9 mouse cellular contexts compared by ENCODE assay signal in the genomic region with DNA sequence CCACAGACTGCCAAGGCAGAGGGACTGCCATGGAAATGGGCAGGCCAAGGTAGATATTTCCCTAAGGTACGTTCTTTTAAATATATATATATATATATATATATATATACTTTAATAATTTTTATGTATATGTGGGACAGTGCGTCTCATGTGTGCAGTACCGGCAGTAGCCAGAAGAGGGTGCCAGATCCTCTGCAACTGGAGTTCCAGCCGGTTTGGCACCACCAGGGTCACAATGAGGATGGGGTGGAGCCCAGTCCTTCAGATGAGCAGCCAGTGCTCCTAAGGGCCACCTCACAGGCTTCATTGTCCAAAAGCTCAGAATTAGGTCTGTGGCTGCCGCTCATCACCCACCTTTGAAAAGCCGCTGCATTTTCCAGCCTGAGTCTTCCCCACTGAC. TPM values are rescaled to one million over a fixed set of nuclear protein-coding genes. Genes with fewer than 3 reads are reported as not detected.
DNase-seq lines count a peak whose midpoint lies in the region; TF ChIP-seq lines count a peak whose summit lies in the region.
"Had no signal": no experiment of that assay in that cellular context is flagged by ENCODE, and none has a peak within 500 bp of the region (broad histone marks: within the 10 kb centered on the region; RNA-seq: fewer than 3 reads in every experiment).

No protein-coding gene starts in this region.

- TF ChIP-seq POLR2A in embryonic fibroblast, embryonic 13.5 days (IDR thresholded peaks at IDR 0.05; ENCODE audit: low read depth, low read length) = no peak

- TF ChIP-seq CTCF in layer of hippocampus, adult 2 months (conservative IDR thresholded peaks at IDR 0.05) = peak; percentile 78
- peak; percentile 51; the same call in 1 of the 2 replicates for TF ChIP-seq CTCF in embryonic fibroblast, embryonic 13.5 days (IDR thresholded peaks at IDR 0.05; ENCODE audit: borderline replicate concordance, insufficient read depth, low read length)

- no peak overlapping the region for H3K4me3 ChIP-seq in layer of hippocampus, adult 2 months
- no peak overlapping the region for H3K4me3 ChIP-seq in ES-E14 (ENCODE audit: insufficient read depth in 1 of 2, low read depth in 1 of 2, low read length in 2 of 2, poor library complexity in 1 of 2, severe bottlenecking in 1 of 2)
- no peak overlapping the region for H3K4me3 ChIP-seq in embryonic fibroblast, embryonic 13.5 days (ENCODE audit: insufficient read depth, low read length)

- in situ Hi-C loops in ES-E14 (cut with MboI; ENCODE audit: low sequenced_read_pairs in 2 of 2, unreplicated experiment in 2 of 2) = no loop called here

- no peak overlapping the region for H3K27ac ChIP-seq in layer of hippocampus, adult 2 months
- no peak overlapping the region for H3K27ac ChIP-seq in ES-E14 (ENCODE audit: insufficient read depth, low read depth, low read length, poor library complexity, severe bottlenecking)
- H3K27ac ChIP-seq in embryonic fibroblast, embryonic 13.5 days (ENCODE audit: insufficient read depth, low read length) = no peak overlapping the region

- no peaks in the 10 kb centered on the region for H3K36me3 ChIP-seq in ES-E14 (ENCODE audit: control insufficient read depth, insufficient read depth, low read length, poor library complexity, severe bottlenecking)

- peaks cover 0 to 1% of the 10 kb centered on the region in 2 experiments; a peak in 2 of 4 replicates for H3K4me1 ChIP-seq in ES-E14 (ENCODE audit: control insufficient read depth in 2 of 2, insufficient read depth in 2 of 2, low read length in 2 of 2, poor library complexity in 1 of 2)
- no peaks in the 10 kb centered on the region for H3K4me1 ChIP-seq in embryonic fibroblast, embryonic 13.5 days (ENCODE audit: control insufficient read depth, insufficient read depth, low read length)

- peak; percentile 85 to 91 for DNase-seq in cerebellum, postnatal 10 days
- no peak for DNase-seq in cerebellum, adult 11 months
- peak in 1 of 2 experiments; percentile 43 for DNase-seq in layer of hippocampus, adult 2 months (ENCODE audit: low spot score in 2 of 2)
- DNase-seq in layer of hippocampus, adult 9-11 months = no peak
- peak; percentile 56 for DNase-seq in ES-E14 (ENCODE audit: low read depth, low spot score)
- peak; percentile 3 for DNase-seq in lung, postnatal 25 days (ENCODE audit: low spot score)
- peak; percentile 83 for DNase-seq in thymus, postnatal 4 days

- no peak overlapping the region; the same call in 1 of the 2 replicates for H3K9ac ChIP-seq in ES-E14 (ENCODE audit: insufficient read depth, low read depth, low read length, poor library complexity, severe bottlenecking)

- H3K9me3 ChIP-seq in ES-E14 (ENCODE audit: control insufficient read depth, insufficient read depth, low read depth, low read length) = no peaks in the 10 kb centered on the region

TF ChIP-seq in ES-E14, 5 proteins besides CTCF, POLR2A, EP300 and RAD21:
- TF ChIP-seq ZC3H11A (IDR thresholded peaks at IDR 0.05; ENCODE audit: borderline replicate concordance, low read depth, low read length) (0 out of 2 replicates have a peak, but pooled peaks have one; percentile 20), HCFC1 (IDR thresholded peaks at IDR 0.05; ENCODE audit: borderline replicate concordance, insufficient read depth, low read length) (no peak), ZNF384 (IDR thresholded peaks at IDR 0.05; ENCODE audit: low read depth, low read length) (no peak), CHD2 (IDR thresholded peaks at IDR 0.05; ENCODE audit: low read depth, low read length) (no peak)

RNA-seq across cellular contexts. Expression of a gene that starts 6.3 kb away (rescaled TPM):
- total RNA-seq in layer of hippocampus, adult 2 months (2021) = 1 to 10 TPM in 1 of 2 experiments, not detected in 1; 1.2 TPM
- not detected in 2 replicates for total RNA-seq in ES-E14 (2012; rRNA removed)
- not detected in 2 replicates for polyA plus RNA-seq in embryonic fibroblast, embryonic 13.5 days (2011; ENCODE audit: insufficient read length, low read depth, missing spikeins)
- total RNA-seq: heart, postnatal 36 days had no signal

RNA-seq across cellular contexts. Expression of a gene that starts 25.8 kb away (rescaled TPM):
- 10 to 100 TPM; 60.1 to 61.6 TPM for total RNA-seq in layer of hippocampus, adult 2 months (2021)
- 58.5 and 89.6 TPM in 2 replicates for total RNA-seq in ES-E14 (2012; rRNA removed)
- polyA plus RNA-seq in embryonic fibroblast, embryonic 13.5 days (2011; ENCODE audit: insufficient read length, low read depth, missing spikeins) = 24.7 and 33.6 TPM in 2 replicates

RNA-seq across cellular contexts. Expression of a gene that starts 33.0 kb away (rescaled TPM):
- 10 to 100 TPM; 15.5 to 16.6 TPM for total RNA-seq in layer of hippocampus, adult 2 months (2021)
- total RNA-seq in ES-E14 (2012; rRNA removed) = 0.31 and 0.58 TPM in 2 replicates
- 0.19 TPM in 1 of 2 replicates, not detected in the other for polyA plus RNA-seq in embryonic fibroblast, embryonic 13.5 days (2011; ENCODE audit: insufficient read length, low read depth, missing spikeins)

RNA-seq across cellular contexts. Expression of a gene that starts 47.2 kb away (rescaled TPM):
- 1 to 10 TPM; 4.2 to 4.9 TPM for total RNA-seq in layer of hippocampus, adult 2 months (2021)
- total RNA-seq in ES-E14 (2012; rRNA removed) = 27.2 and 32.2 TPM in 2 replicates
- 23.5 and 39.4 TPM in 2 replicates for polyA plus RNA-seq in embryonic fibroblast, embryonic 13.5 days (2011; ENCODE audit: insufficient read length, low read depth, missing spikeins)

RNA-seq across cellular contexts. Expression of a gene that starts 56.9 kb away (rescaled TPM):
- 10 to 100 TPM; 44.7 to 49.4 TPM for total RNA-seq in layer of hippocampus, adult 2 months (2021)
- 4.3 and 8.6 TPM in 2 replicates for total RNA-seq in ES-E14 (2012; rRNA removed)
- polyA plus RNA-seq in embryonic fibroblast, embryonic 13.5 days (2011; ENCODE audit: insufficient read length, low read depth, missing spikeins) = 15.0 and 18.7 TPM in 2 replicates

Comparison
In these comparisons a context has a peak if more than half of its experiments do, and no peak if none do; other contexts are left out.
1. DNase-seq: peak in cerebellum, postnatal 10 days (2 of 2), ES-E14 (single experiment), lung, postnatal 25 days (single experiment) and thymus, postnatal 4 days (single experiment); none in cerebellum, adult 11 months (single experiment) and layer of hippocampus, adult 9-11 months (single experiment).
2. RNA of a gene that starts 33.0 kb away (total RNA-seq): 15.5 to 16.6 TPM in layer of hippocampus, adult 2 months; 0.31 to 0.58 TPM in ES-E14; every median in the first group is over 10 times any median in the second.